Mouse (Mus musculus): ENCODE results near the gene Tbx4. TPM values are rescaled to one million over a fixed set of nuclear protein-coding genes. Genes with fewer than 3 reads are reported as not detected.

The Tbx4 gene
- total RNA-seq, 2 experiments from 2014 or later: 1.4 to 1.7 TPM

DNA sequence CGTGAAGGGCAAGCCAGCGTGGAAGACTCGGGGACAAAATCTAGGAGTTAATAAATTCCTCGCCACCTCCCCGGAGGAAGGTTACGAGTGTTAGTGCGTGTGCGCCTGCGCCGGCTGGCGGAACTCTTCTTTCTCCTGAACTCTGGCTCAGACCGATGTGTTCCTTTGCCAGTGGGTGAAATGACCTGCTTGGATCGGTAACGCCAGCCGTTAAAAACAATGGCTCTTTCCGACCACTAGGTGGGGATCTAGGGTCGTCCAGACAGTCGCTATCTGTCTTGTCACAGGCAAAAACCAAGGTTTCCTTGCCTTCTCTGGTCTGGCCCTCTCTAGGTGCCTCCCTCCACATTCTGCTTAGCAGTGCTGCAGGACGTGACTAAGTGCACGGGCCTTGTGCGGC lies 37.2 kb upstream of the Tbx4 start:
- DNase-seq: peak; percentile 60 to 63
- intact Hi-C loops (cut with DNase I): loop anchor here (5.0 to 10.0 kb wide), 3 partner anchors 218 to 506 kb away; partner anchors contain the start of gene Med13

DNA sequence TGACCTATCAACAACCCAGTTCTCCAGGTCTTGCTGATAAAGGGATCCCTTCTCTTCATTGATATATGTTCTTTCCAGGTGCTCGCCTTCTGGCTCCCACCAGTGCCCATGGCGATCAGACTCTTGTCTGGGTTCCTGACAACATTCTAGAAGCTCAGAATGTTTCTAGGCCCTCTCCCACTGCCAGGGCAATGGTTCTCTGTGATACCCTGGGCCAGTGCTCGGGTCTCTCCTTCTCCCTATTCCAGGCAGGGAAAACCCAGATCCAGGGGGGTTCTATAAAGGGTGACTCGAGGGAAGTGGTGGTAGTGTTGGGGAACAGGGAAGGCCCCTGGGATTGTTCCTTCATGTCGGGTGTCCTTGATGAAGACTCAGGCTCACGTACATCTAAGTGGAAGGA lies 36.0 kb upstream of the Tbx4 start, which contains the start of gene Gm11444:
Gm11444 (minus strand) TSS at position 101 of the 400 bp plus-strand sequence.
- intact Hi-C loops (cut with DNase I): no loop called here
- no peak for DNase-seq

DNA sequence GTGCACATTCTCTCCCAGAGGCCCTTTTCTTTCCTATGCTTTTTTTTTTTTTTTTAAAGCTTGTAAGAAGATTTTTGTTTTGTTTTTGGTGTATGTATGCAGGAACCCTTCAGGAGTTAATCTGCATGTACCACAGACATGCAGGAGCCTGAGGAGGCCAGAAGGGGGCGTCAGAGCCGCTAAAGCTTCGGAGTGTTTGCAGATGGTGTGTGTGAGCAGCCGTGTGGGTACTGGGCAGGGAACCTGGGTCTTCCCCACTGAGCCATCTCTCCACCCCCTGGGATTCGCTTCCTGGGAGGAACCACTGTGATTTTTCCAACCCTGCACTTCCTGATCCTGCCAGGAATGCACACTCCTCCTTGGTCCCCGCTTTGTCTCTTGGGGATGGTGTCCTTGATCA lies 35.5 kb upstream of the Tbx4 start:
- no peak for DNase-seq
- intact Hi-C loops (cut with DNase I): no loop called here

DNA sequence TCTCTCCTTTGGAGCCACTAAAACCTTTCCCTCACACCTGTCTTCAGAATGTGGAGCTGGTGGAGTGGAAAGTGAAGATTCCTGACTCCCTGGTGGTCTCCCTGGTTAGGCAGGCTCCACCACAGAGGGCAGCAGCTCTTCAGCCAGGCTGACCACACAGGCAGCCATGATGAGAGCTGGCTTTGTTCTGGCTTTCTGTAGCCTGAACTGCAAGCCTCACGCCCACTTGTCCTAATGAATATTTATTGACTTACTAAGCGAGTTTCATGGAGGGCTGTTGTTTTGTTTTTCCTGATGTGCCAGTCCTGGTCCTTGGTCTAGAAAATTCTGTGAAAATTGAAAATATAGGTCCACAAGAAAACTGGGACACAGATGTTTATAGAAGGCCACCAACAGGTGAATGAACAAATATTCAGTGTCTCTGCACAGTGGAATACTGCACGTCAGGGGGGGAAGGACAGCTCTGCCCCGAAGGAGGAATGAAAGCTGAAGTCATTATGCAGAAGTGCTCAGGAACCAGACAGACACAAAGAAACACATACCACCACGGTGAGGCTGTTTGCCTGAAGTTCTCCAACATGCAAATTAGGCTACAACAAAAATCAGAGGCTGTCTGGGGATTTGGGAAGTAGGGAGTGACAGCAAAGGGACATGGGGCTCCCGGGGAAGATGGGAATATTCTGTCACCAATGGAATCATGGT lies 28.1 kb upstream of the Tbx4 start:
- intact Hi-C loops (cut with DNase I): no loop called here
- DNase-seq: no peak

GRCm38 (mm10) chr11:85864363-85864762 lies 21.9 kb upstream of the Tbx4 start:
- DNase-seq: no peak
- intact Hi-C loops (cut with DNase I): no loop called here

GRCm38 (mm10) chr11:85876059-85876788 lies 10.0 kb upstream of the Tbx4 start:
- intact Hi-C loops (cut with DNase I): no loop called here
- DNase-seq: no peak

DNA sequence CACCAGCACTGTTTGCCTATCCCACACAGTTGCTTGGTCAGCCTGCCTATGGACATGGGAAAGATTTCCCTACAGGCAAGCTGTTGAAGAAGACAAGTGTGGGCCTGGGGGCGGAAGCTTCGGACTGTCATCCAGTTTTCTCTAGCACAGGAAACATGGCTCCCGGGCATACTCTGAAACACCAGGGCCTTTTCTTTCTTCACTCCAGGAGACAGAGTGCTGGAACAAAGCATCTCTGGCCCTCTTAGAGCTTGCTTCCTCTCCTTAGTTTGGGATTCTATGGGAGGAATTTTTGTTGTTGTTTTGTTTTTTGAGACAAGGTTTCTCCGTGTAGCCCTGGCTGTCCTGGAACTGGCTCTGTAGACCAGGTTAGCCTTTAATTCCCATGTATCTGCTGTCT lies 1.7 kb upstream of the Tbx4 start:
- DNase-seq: no peak
- intact Hi-C loops (cut with DNase I): no loop called here

- intact Hi-C loops (cut with DNase I): no loop called here
- no peak for DNase-seq
Measured at GRCm38 (mm10) chr11:85886429-85886785, 185 bp downstream of the Tbx4 start.

DNA sequence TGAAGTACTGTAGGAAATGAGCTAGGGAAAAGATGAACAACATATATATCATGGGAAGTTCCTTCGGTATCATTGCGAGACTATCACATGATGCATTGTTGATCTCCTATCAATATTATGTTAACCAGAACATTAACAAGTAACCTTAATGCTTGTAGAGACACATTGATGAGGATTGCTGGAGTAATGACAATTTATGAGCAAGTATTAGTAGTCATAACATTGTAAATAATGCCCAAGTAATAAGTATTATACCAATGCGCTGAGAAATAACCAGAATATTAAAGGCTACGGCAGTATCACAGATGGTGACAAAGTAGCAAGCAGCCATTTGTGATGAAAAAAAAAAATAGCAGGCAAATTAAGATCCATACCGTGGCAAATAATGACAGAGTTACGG lies 1.1 kb downstream of the Tbx4 start:
- no peak for DNase-seq
- intact Hi-C loops (cut with DNase I): no loop called here

GRCm38 (mm10) chr11:85887801-85888450 lies 1.7 kb downstream of the Tbx4 start:
- no peak for DNase-seq
- intact Hi-C loops (cut with DNase I): no loop called here

GRCm38 (mm10) chr11:85888451-85888961 lies 2.3 kb downstream of the Tbx4 start:
- intact Hi-C loops (cut with DNase I): no loop called here
- no peak for DNase-seq

GRCm38 (mm10) chr11:85889056-85889729 lies 3.0 kb downstream of the Tbx4 start:
- intact Hi-C loops (cut with DNase I): no loop called here
- DNase-seq: no peak

DNA sequence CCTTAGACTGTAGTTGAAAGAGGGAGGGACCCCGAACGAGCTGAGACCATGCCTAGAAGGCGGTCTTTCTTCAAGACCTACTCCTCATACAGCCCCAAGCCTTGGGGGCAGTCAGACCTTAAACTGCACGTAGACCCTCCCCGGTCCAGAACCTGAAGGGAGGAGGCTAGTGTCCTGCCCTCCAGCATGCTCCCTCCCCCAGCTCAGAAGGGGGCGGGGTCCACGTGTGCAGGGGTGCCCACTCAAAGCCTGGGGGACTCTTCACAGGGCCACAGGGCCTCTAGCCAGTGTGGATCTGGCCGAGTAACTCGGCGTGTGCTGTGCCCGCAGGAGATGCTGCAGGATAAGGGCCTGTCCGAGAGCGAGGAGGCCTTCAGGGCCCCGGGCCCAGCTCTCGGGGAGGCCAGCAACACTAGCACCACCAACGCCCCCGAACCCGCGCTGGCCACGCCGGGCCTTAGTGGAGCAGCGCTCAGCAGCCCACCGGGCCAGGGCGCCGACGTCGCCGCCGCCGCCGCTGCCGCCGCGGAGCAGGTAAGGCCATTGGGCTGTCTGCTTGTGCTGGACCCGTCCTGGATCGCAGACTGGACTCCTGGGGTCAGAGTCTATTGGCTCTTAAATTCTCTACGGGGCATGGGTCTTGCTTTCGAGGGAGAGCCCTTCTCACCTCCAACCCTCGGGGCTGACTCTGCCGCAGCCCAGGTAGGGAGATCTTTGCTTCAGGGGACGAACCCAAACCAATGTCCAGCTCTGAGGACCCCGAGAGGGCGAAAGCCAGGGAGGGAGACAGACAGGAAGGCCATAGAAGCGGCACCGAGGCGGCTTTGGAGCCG lies 3.7 kb downstream of the Tbx4 start:
- intact Hi-C loops (cut with DNase I): no loop called here
- no peak for DNase-seq

DNA sequence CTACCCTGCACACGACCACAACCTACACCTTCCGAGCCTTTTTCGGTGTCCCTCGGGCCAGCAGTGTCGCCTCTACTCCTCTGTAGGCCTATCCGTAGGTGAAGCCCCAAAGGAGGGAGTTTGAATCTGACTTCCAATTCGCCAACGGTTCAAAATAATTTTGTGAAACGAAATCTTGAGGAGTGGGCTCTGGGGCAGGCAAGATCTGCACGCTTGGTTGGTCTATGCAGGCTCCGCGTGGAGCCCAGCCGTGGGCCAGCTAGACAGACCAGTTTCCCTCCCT lies 4.3 kb downstream of the Tbx4 start:
- no peak for DNase-seq
- intact Hi-C loops (cut with DNase I): no loop called here

GRCm38 (mm10) chr11:85891010-85891691 lies 4.9 kb downstream of the Tbx4 start:
- intact Hi-C loops (cut with DNase I): no loop called here
- no peak for DNase-seq

DNA sequence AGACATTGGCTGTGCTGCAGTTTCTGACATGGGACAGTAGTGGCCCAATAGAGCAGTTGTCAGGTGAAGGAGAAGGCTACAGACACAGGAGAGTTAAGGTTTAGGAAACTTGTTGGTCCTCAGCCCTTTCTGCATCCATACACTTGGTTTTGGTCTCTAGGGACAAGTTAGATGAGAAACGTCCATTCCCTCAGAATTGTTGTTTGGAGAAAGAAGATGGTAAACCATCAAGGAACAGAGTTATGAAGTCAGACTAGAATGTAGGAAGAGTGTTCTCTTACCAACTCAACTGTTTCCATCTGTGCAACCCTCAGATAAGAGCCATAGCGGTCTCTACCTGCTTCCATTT lies 5.4 kb downstream of the Tbx4 start:
- no peak for DNase-seq
- intact Hi-C loops (cut with DNase I): no loop called here

- no peak for DNase-seq
- intact Hi-C loops (cut with DNase I): no loop called here
Measured at GRCm38 (mm10) chr11:85892771-85893170, 6.5 kb downstream of the Tbx4 start.

DNA sequence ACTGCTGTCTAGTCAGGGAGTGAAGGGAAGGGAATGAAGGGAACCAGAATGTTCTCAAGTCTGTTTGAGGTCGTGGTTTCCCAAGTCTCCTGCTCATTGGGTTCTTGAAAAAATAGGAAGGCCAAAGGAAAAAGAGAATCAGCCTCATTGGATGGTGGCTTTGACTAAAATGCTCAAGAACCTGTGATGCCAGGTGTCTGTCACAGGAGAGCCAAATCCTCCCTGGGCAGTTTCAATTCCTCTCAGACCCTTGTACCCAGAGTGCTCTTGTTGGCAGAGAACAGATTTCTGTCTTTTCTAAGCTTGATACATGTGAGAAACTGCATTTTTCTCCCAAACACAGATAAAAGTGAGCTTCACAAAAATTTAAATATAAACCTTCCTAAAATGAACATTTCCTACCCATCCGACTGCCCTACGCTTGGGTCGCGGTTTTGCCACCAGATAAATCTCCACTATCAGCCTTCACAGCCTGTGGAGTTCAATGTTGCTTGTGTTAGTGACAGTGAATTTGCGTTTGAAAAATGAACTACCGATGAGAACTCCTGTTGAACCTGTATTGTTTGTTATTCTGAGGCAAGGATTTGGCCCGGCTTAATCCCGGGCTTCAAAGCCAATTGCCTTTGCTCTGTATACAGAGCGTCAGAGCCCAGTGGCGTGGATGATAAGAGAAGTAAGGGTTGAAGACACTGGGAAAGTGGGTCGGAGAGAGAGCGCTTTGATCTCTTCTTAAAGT lies 7.3 kb downstream of the Tbx4 start:
- intact Hi-C loops (cut with DNase I): no loop called here
- no peak for DNase-seq

DNA sequence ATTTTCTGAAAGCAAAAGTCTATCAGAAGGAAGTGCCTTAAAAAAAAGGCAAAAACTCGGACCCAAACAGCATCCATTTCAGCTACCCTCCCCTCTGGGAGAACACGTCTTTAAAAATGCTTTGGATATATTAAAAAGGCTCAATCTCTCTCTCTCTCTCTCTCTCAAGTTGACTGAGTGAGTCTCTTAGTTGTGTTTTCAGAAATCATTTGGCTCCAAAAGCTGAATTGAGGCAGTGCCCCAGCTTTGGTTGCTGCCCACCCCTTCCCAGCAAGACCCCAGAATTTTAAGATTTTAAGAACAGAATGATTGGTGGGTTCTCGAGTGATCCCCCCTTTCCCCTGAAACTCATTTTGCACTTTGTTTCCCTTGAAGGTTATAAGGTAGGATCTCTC lies 7.9 kb downstream of the Tbx4 start:
- intact Hi-C loops (cut with DNase I): no loop called here
- no peak for DNase-seq
